Mouse (Mus musculus) urinary bladder, postnatal 14 days (tissue): ENCODE data around the gene Dcaf12.

Source experiments
- DNase-seq: peaks from one replicate; pipeline ENCODE4 v3.0.0; 2021; ENCODE audit warnings: low spot score

Dcaf12 gene

GRCm38 (mm10) chr4:41310567-41311563, 3.8 kb downstream of the Dcaf12 start:
- no peak for DNase-seq

- no peak for DNase-seq
Observed at GRCm38 (mm10) chr4:41307406-41307805, 7.3 kb downstream of the Dcaf12 start.

- DNase-seq: no peak
Observed at GRCm38 (mm10) chr4:41304302-41304701, 10.4 kb downstream of the Dcaf12 start.

- no peak for DNase-seq
Observed at GRCm38 (mm10) chr4:41303671-41304070, 11.0 kb downstream of the Dcaf12 start.

- no peak for DNase-seq
Observed at GRCm38 (mm10) chr4:41298976-41299375, 15.7 kb downstream of the Dcaf12 start.

GRCm38 (mm10) chr4:41295960-41296359, 18.7 kb downstream of the Dcaf12 start:
- no peak for DNase-seq

GRCm38 (mm10) chr4:41295507-41295906, 19.2 kb downstream of the Dcaf12 start:
- no peak for DNase-seq

- no peak for DNase-seq
Observed at GRCm38 (mm10) chr4:41293907-41294306, 20.8 kb downstream of the Dcaf12 start.

- no peak for DNase-seq
Observed at GRCm38 (mm10) chr4:41289802-41290201, 24.9 kb downstream of the Dcaf12 start.

- DNase-seq: peak; percentile 16
Observed at GRCm38 (mm10) chr4:41286420-41286819, 28.3 kb downstream of the Dcaf12 start.

- peak; percentile 81 for DNase-seq
Observed at GRCm38 (mm10) chr4:41284087-41284486, 30.6 kb downstream of the Dcaf12 start.

GRCm38 (mm10) chr4:41275927-41276326, 38.8 kb downstream of the Dcaf12 start:
- DNase-seq: no peak

- DNase-seq: peak; percentile 96
Observed at GRCm38 (mm10) chr4:41274980-41275850, 39.5 kb downstream of the Dcaf12 start, which contains the start of gene Ubap2. Gene Ubap2 (minus strand): TSS chr4:41275144.

- DNase-seq: no peak
Observed at GRCm38 (mm10) chr4:41274377-41274979, 40.2 kb downstream of the Dcaf12 start.

- no peak for DNase-seq
Observed at GRCm38 (mm10) chr4:41268133-41268532, 46.6 kb downstream of the Dcaf12 start.

- DNase-seq: no peak
Observed at GRCm38 (mm10) chr4:41266350-41266749, 48.3 kb downstream of the Dcaf12 start.

GRCm38 (mm10) chr4:41260691-41261090, 54.0 kb downstream of the Dcaf12 start:
- DNase-seq: no peak

GRCm38 (mm10) chr4:41259019-41259418, 55.7 kb downstream of the Dcaf12 start:
- DNase-seq: no peak

GRCm38 (mm10) chr4:41257752-41258151, 56.9 kb downstream of the Dcaf12 start:
- no peak for DNase-seq

- no peak for DNase-seq
Observed at GRCm38 (mm10) chr4:41255564-41256210, 59.0 kb downstream of the Dcaf12 start.

GRCm38 (mm10) chr4:41253756-41254155, 60.9 kb downstream of the Dcaf12 start:
- DNase-seq: no peak

- DNase-seq: no peak
Observed at GRCm38 (mm10) chr4:41245408-41245807, 69.3 kb downstream of the Dcaf12 start.
